In the genomic region with DNA sequence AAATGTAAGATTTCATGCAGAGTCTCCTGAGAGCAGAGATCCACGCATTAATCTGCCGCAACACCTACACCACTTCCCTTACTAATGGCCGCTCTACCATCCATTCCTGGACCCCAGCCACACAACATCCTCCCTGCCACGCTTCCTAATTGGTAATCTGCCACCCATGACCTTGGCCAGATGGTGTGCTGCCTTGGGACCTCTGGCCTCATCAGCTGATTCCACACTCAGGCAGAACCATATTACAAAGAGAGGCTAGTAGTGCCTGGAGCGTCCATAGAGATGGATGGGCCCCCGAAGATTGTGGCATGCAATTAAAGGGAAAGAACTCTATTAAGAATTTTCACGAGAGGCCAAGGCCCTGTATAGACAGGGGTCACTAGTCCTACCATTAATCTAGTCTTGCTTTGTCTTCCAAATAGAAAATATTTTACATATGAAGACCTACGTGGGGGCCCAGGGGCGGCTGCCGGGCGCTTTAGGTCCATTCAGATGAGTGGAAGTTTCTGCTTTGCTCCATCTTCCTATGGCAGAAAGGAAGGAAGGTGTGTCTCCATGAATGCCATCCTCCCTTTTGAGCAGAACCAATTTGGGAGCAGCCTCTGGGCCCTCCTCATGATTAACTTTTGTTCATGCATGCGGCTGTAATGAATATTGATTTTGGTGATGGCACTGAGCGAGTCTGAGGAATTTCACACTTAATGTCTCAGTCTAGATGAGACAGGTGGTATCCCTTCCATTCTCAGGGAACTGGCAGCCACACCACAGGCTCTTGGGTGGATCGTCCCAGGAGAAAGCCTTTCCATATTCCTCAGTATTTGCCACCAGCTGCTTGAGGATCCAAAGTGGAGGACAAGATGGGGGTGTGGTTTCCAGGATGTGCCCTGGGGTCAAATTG, we compare ENCODE assay signal across 12 mouse cellular contexts. TPM values are rescaled to one million over a fixed set of nuclear protein-coding genes. Genes with fewer than 3 reads are reported as not detected.
DNase-seq lines count a peak whose midpoint lies in the region; ATAC-seq and TF ChIP-seq lines count a peak whose summit lies in the region.
"Had no signal": no experiment of that assay in that cellular context is flagged by ENCODE, and none has a peak within 500 bp of the region (broad histone marks: within the 10 kb centered on the region; RNA-seq: fewer than 3 reads in every experiment).

No protein-coding gene starts in this region.

- no peaks in the 10 kb centered on the region for H3K9me3 ChIP-seq in hindbrain, embryonic 15.5 days
- H3K9me3 ChIP-seq in midbrain, postnatal 0 days (ENCODE audit: low read length) = no peaks in the 10 kb centered on the region
- H3K9me3 ChIP-seq: liver, embryonic 12.5 days had no signal

- H3K27ac ChIP-seq in left cerebral cortex, adult 2 months = no peak overlapping the region
- H3K27ac ChIP-seq in hindbrain, embryonic 15.5 days (replicated peaks) = no peak overlapping the region
- no peak overlapping the region for H3K27ac ChIP-seq in midbrain, postnatal 0 days (ENCODE audit: low read depth, low read length)
- H3K27ac ChIP-seq: liver, embryonic 12.5 days had no signal

- intact Hi-C loops in left cerebral cortex, postnatal 4 days (cut with DNase I) = no loop called here
- intact Hi-C loops in left cerebral cortex, adult 2 months (cut with DNase I) = loop anchor here (5.0 kb wide), 1 partner anchor 152 kb away; no protein-coding TSS in a partner anchor

- H3K4me2 ChIP-seq in hindbrain, embryonic 15.5 days = no peak overlapping the region
- H3K4me2 ChIP-seq in midbrain, postnatal 0 days (ENCODE audit: low read depth, low read length, poor library complexity, severe bottlenecking) = no peak overlapping the region
- H3K4me2 ChIP-seq: liver, embryonic 12.5 days had no signal

- peak; percentile 73 for ATAC-seq in hindbrain, embryonic 15.5 days (ENCODE audit: low FRiP score, low read depth)
- ATAC-seq in midbrain, postnatal 0 days (ENCODE audit: low FRiP score) = no peak
- ATAC-seq in activated CD4-positive, CD25-positive, alpha-beta regulatory T cell, adult 4 months = no peak
- ATAC-seq: liver, embryonic 12.5 days had no signal

- DNase-seq in left cerebral cortex, postnatal 4 days = peak; percentile 77
- no peak for DNase-seq in left cerebral cortex, adult 2 months (ENCODE audit: extremely low spot score in 1 of 2, low spot score in 2 of 2)
- peak; percentile 66 for DNase-seq in midbrain, postnatal 0 days (ENCODE audit: low spot score)
- DNase-seq in lung, adult 2 months = no peak
- DNase-seq in layer of hippocampus, postnatal 25 days (ENCODE audit: extremely low spot score in 1 of 2, low spot score in 1 of 2) = no peak
- DNase-seq: heart, postnatal 10 days; kidney, adult 18-20 months; lung, postnatal 14 days had no signal

- H3K4me3 ChIP-seq in left cerebral cortex, adult 2 months = no peak overlapping the region
- H3K4me3 ChIP-seq in hindbrain, embryonic 15.5 days = no peak overlapping the region
- H3K4me3 ChIP-seq in midbrain, postnatal 0 days (ENCODE audit: low read depth, low read length) = no peak overlapping the region
- H3K4me3 ChIP-seq in lung, adult 2 months (replicated peaks; ENCODE audit: extremely low read depth, low read depth, low read length) = no peak overlapping the region
- H3K4me3 ChIP-seq: liver, embryonic 12.5 days had no signal

- no peaks in the 10 kb centered on the region for H3K27me3 ChIP-seq in hindbrain, embryonic 15.5 days
- H3K27me3 ChIP-seq in midbrain, postnatal 0 days (ENCODE audit: insufficient read depth, low read length) = no peaks in the 10 kb centered on the region

- H3K4me1 ChIP-seq in hindbrain, embryonic 15.5 days (replicated peaks) = peaks cover 11% of the 10 kb centered on the region; the same call in 1 of the 2 replicates
- no peaks in the 10 kb centered on the region for H3K4me1 ChIP-seq in midbrain, postnatal 0 days (ENCODE audit: insufficient read depth, low read length)
- H3K4me1 ChIP-seq in lung, adult 2 months (ENCODE audit: control insufficient read depth, insufficient read depth, low read length) = no peaks in the 10 kb centered on the region
- H3K4me1 ChIP-seq: liver, embryonic 12.5 days had no signal

- no peak for TF ChIP-seq POLR2A in lung, adult 2 months (IDR thresholded peaks at IDR 0.05; ENCODE audit: borderline replicate concordance, extremely low read depth, low read depth, low read length)

- no peak overlapping the region for H3K9ac ChIP-seq in hindbrain, embryonic 15.5 days
- no peak overlapping the region for H3K9ac ChIP-seq in midbrain, postnatal 0 days (replicated peaks; ENCODE audit: low read length, poor library complexity, severe bottlenecking)
- H3K9ac ChIP-seq: liver, embryonic 12.5 days had no signal

- H3K36me3 ChIP-seq in hindbrain, embryonic 15.5 days = no peaks in the 10 kb centered on the region
- no peaks in the 10 kb centered on the region for H3K36me3 ChIP-seq in midbrain, postnatal 0 days (ENCODE audit: insufficient read depth, low read length)
- H3K36me3 ChIP-seq: liver, embryonic 12.5 days had no signal

- 32% methylated on average over 14 of the region's 14 CpGs for WGBS in hindbrain, embryonic 15.5 days
- WGBS in midbrain, postnatal 0 days = 65% methylated on average over 14 of the region's 14 CpGs
- 79% methylated on average over 14 of the region's 14 CpGs for WGBS in lung, adult 2 months

- no peak for TF ChIP-seq CTCF in left cerebral cortex, adult 2 months (IDR thresholded peaks at IDR 0.05)
- no peak for TF ChIP-seq CTCF in midbrain, postnatal 0 days (IDR thresholded peaks at IDR 0.05)
- TF ChIP-seq CTCF in lung, adult 2 months (IDR thresholded peaks at IDR 0.05; ENCODE audit: insufficient read depth, low read length) = no peak

RNA-seq across cellular contexts. Expression of a gene that starts 36.8 kb away (rescaled TPM):
- total RNA-seq in left cerebral cortex, postnatal 4 days (2021) = under 1 TPM; 0.44 to 0.89 TPM
- 1 to 10 TPM in 1 of 2 experiments, under 1 TPM in 1; 0.68 to 1.4 TPM for total RNA-seq in left cerebral cortex, adult 2 months (2021)
- 0.31 and 0.37 TPM in 2 replicates for polyA plus RNA-seq in hindbrain, embryonic 15.5 days (2015; fragmentation: Nextera tagmentation; extraction: Ambion mirVana)
- 0.93 and 4.5 TPM in 2 replicates for total RNA-seq in midbrain, postnatal 0 days (2014; rRNA removed)
- polyA plus RNA-seq in midbrain, postnatal 0 days (2015; fragmentation: Nextera tagmentation; extraction: Ambion mirVana) = 0.61 and 0.84 TPM in 2 replicates
- not detected for polyA plus RNA-seq in activated CD4-positive, CD25-positive, alpha-beta regulatory T cell, adult 4 months (2017; shearing (Covaris generic))
- 2.6 and 10.3 TPM in 2 replicates for polyA plus RNA-seq in lung, adult 2 months (2012; rRNA removed)
- total RNA-seq in layer of hippocampus, postnatal 25 days (2021) = 1 to 10 TPM in 1 of 2 experiments, under 1 TPM in 1; 0.91 to 1.3 TPM

RNA-seq across cellular contexts. Expression of a gene that starts 39.6 kb away (rescaled TPM):
- 1 to 10 TPM; 2.4 to 3.5 TPM for total RNA-seq in left cerebral cortex, postnatal 4 days (2021)
- total RNA-seq in left cerebral cortex, adult 2 months (2021) = under 1 TPM; 0.26 to 0.52 TPM
- polyA plus RNA-seq in hindbrain, embryonic 15.5 days (2015; fragmentation: Nextera tagmentation; extraction: Ambion mirVana) = 36.2 and 40.3 TPM in 2 replicates
- 18.8 and 21.2 TPM in 2 replicates for total RNA-seq in midbrain, postnatal 0 days (2014; rRNA removed)
- polyA plus RNA-seq in midbrain, postnatal 0 days (2015; fragmentation: Nextera tagmentation; extraction: Ambion mirVana) = 12.8 and 16.0 TPM in 2 replicates
- polyA plus RNA-seq in activated CD4-positive, CD25-positive, alpha-beta regulatory T cell, adult 4 months (2017; shearing (Covaris generic)) = not detected
- not detected in 2 replicates for polyA plus RNA-seq in lung, adult 2 months (2012; rRNA removed)
- 1 to 10 TPM; 1.7 to 2.1 TPM for total RNA-seq in layer of hippocampus, postnatal 25 days (2021)
- total RNA-seq: heart, postnatal 10 days had no signal
- polyA plus RNA-seq: gonadal fat pad, adult 2 months; liver, embryonic 12.5 days had no signal

Comparison
In these comparisons a context has a peak if more than half of its experiments do, and no peak if none do; other contexts are left out.
1. DNase-seq: peak in left cerebral cortex, postnatal 4 days (single experiment) and midbrain, postnatal 0 days (single experiment); none in left cerebral cortex, adult 2 months (0 of 2), lung, adult 2 months (single experiment) and layer of hippocampus, postnatal 25 days (0 of 2).